Comparison of ENCODE assay signal across 28 mouse cellular contexts in the genomic region with DNA sequence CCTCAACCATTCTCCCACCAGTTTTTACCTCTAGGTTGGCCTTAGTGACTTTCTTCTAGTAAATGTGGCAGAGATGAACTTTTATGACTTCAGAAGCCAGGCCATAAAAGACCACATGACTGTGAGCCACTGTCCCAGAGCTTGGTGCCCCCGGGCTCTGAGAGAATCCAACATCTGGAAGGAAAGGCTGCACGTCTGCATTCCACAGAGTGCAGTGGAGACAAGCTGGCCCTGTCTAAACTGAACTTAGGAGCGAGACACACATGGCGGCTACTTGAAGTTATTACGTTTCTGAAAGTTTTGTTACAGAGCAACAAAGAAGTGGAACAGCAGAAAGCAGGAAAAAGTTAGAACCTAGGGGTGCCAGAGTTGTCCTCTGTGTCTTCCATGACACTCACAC. TPM values are rescaled to one million over a fixed set of nuclear protein-coding genes. Genes with fewer than 3 reads are reported as not detected.
DNase-seq lines count a peak whose midpoint lies in the region; ATAC-seq and TF ChIP-seq lines count a peak whose summit lies in the region.
"Had no signal": no experiment of that assay in that cellular context is flagged by ENCODE, and none has a peak within 500 bp of the region (broad histone marks: within the 10 kb centered on the region; RNA-seq: fewer than 3 reads in every experiment).

No protein-coding gene starts in this region.

- H3K9me3 ChIP-seq in ES-Bruce4 (replicated peaks; ENCODE audit: control insufficient read depth, insufficient read depth, low read length, poor library complexity, severe bottlenecking), result no peaks in the 10 kb centered on the region
- H3K9me3 ChIP-seq in embryonic facial prominence, embryonic 10.5 days, result no peaks in the 10 kb centered on the region
- H3K9me3 ChIP-seq in intestine, embryonic 15.5 days, result no peaks in the 10 kb centered on the region
- H3K9me3 ChIP-seq in limb, embryonic 12.5 days, result no peaks in the 10 kb centered on the region
- no peaks in the 10 kb centered on the region for H3K9me3 ChIP-seq in forebrain, postnatal 0 days (ENCODE audit: low read length)
- H3K9me3 ChIP-seq: embryonic facial prominence, embryonic 13.5 days; forebrain, embryonic 10.5 days; forebrain, embryonic 15.5 days; heart, embryonic 13.5 days; hindbrain, embryonic 10.5 days; lung, embryonic 15.5 days had no signal

- 0 out of 2 replicates have a peak overlapping the region, but pooled peaks have one; percentile 42 for H3K9ac ChIP-seq in ES-Bruce4 (ENCODE audit: low read depth, poor library complexity, severe bottlenecking)
- no peak overlapping the region for H3K9ac ChIP-seq in intestine, embryonic 15.5 days
- H3K9ac ChIP-seq in limb, embryonic 12.5 days (replicated peaks), result no peak overlapping the region
- no peak overlapping the region for H3K9ac ChIP-seq in forebrain, postnatal 0 days
- H3K9ac ChIP-seq: embryonic facial prominence, embryonic 13.5 days; forebrain, embryonic 15.5 days; heart, embryonic 13.5 days; lung, embryonic 15.5 days had no signal

- TF ChIP-seq EP300 in ES-Bruce4 (IDR thresholded peaks at IDR 0.05; ENCODE audit: insufficient read depth, low read depth, low read length), result no peak

- peaks cover 5% of the 10 kb centered on the region for H3K36me3 ChIP-seq in ES-Bruce4 (ENCODE audit: control insufficient read depth, insufficient read depth, low read length, poor library complexity, severe bottlenecking)
- H3K36me3 ChIP-seq in embryonic facial prominence, embryonic 10.5 days (replicated peaks), result no peaks in the 10 kb centered on the region
- no peaks in the 10 kb centered on the region for H3K36me3 ChIP-seq in intestine, embryonic 15.5 days
- no peaks in the 10 kb centered on the region for H3K36me3 ChIP-seq in limb, embryonic 12.5 days
- H3K36me3 ChIP-seq in forebrain, postnatal 0 days (ENCODE audit: insufficient read depth), result no peaks in the 10 kb centered on the region
- H3K36me3 ChIP-seq: embryonic facial prominence, embryonic 13.5 days; forebrain, embryonic 10.5 days; forebrain, embryonic 15.5 days; heart, embryonic 13.5 days; hindbrain, embryonic 10.5 days; lung, embryonic 15.5 days had no signal

- no peak for TF ChIP-seq POLR2A in ES-Bruce4 (IDR thresholded peaks at IDR 0.05; ENCODE audit: insufficient read depth, low read length)

- WGBS in embryonic facial prominence, embryonic 10.5 days, result 55% methylated on average over 5 of the region's 5 CpGs
- WGBS in intestine, embryonic 15.5 days, result 44% methylated on average over 5 of the region's 5 CpGs
- 9% methylated on average over 5 of the region's 5 CpGs for WGBS in limb, embryonic 12.5 days
- 83% methylated on average over 5 of the region's 5 CpGs for WGBS in forebrain, postnatal 0 days

- H3K27me3 ChIP-seq in ES-Bruce4 (ENCODE audit: control insufficient read depth, insufficient read depth, low read length, poor library complexity, severe bottlenecking), result no peaks in the 10 kb centered on the region
- no peaks in the 10 kb centered on the region for H3K27me3 ChIP-seq in embryonic facial prominence, embryonic 10.5 days (replicated peaks; ENCODE audit: low read depth, poor library complexity, severe bottlenecking)
- H3K27me3 ChIP-seq in intestine, embryonic 15.5 days (replicated peaks), result no peaks in the 10 kb centered on the region
- no peaks in the 10 kb centered on the region for H3K27me3 ChIP-seq in limb, embryonic 12.5 days
- H3K27me3 ChIP-seq in forebrain, postnatal 0 days (ENCODE audit: insufficient read depth, low read length), result no peaks in the 10 kb centered on the region
- H3K27me3 ChIP-seq: embryonic facial prominence, embryonic 13.5 days; forebrain, embryonic 15.5 days; heart, embryonic 13.5 days; lung, embryonic 15.5 days had no signal

- no peak for DNase-seq in embryonic facial prominence, embryonic 10.5 days (ENCODE audit: low spot score)
- DNase-seq in kidney, postnatal 14 days, result no peak
- no peak for DNase-seq in forebrain, postnatal 0 days
- no peak for DNase-seq in urinary bladder, postnatal 4 days (ENCODE audit: low spot score in 2 of 2)
- DNase-seq: adrenal gland, postnatal 10 days; cerebellum, adult 11 months; cerebellum, adult 9-10 months; gastrocnemius, postnatal 10 days; heart, postnatal 10 days; kidney, adult 18-20 months; kidney, postnatal 4 days; left cerebral cortex, postnatal 4 days; right cerebral cortex, adult 18-20 months; spleen, adult 18-20 months; thymus, postnatal 14 days had no signal

- no peak overlapping the region for H3K4me3 ChIP-seq in ES-Bruce4 (ENCODE audit: low read depth, low read length)
- no peak overlapping the region for H3K4me3 ChIP-seq in embryonic facial prominence, embryonic 10.5 days
- H3K4me3 ChIP-seq in intestine, embryonic 15.5 days (replicated peaks), result no peak overlapping the region
- H3K4me3 ChIP-seq in limb, embryonic 12.5 days (replicated peaks), result no peak overlapping the region
- H3K4me3 ChIP-seq in forebrain, postnatal 0 days (ENCODE audit: low read depth, low read length), result no peak overlapping the region
- H3K4me3 ChIP-seq: embryonic facial prominence, embryonic 13.5 days; forebrain, embryonic 10.5 days; forebrain, embryonic 15.5 days; heart, embryonic 13.5 days; hindbrain, embryonic 10.5 days; lung, embryonic 15.5 days had no signal

- TF ChIP-seq CTCF in ES-Bruce4 (IDR thresholded peaks at IDR 0.05; ENCODE audit: low read depth, low read length), result no peak
- no peak for TF ChIP-seq CTCF in forebrain, postnatal 0 days (IDR thresholded peaks at IDR 0.05; ENCODE audit: low read depth)

- no peak for ATAC-seq in intestine, embryonic 15.5 days
- ATAC-seq in limb, embryonic 12.5 days (ENCODE audit: insufficient number of reproducible peaks, insufficient read depth, low FRiP score, low TSS enrichment, low read depth), result no peak
- no peak for ATAC-seq in forebrain, postnatal 0 days
- ATAC-seq: forebrain, embryonic 15.5 days; hindbrain, embryonic 16.5 days; midbrain, embryonic 16.5 days had no signal

- peaks cover 6% of the 10 kb centered on the region for H3K4me1 ChIP-seq in ES-Bruce4 (ENCODE audit: control insufficient read depth, insufficient read depth, low read length)
- peaks cover 36% of the 10 kb centered on the region for H3K4me1 ChIP-seq in embryonic facial prominence, embryonic 10.5 days
- H3K4me1 ChIP-seq in intestine, embryonic 15.5 days (replicated peaks), result peaks cover 18% of the 10 kb centered on the region
- peaks cover 46% of the 10 kb centered on the region for H3K4me1 ChIP-seq in limb, embryonic 12.5 days (replicated peaks)
- H3K4me1 ChIP-seq in forebrain, postnatal 0 days (ENCODE audit: insufficient read depth), result peaks cover 4% of the 10 kb centered on the region; the same call in 1 of the 2 replicates

- no peak overlapping the region for H3K4me2 ChIP-seq in intestine, embryonic 15.5 days (replicated peaks)
- no peak overlapping the region for H3K4me2 ChIP-seq in limb, embryonic 12.5 days
- H3K4me2 ChIP-seq in forebrain, postnatal 0 days (ENCODE audit: low read depth), result no peak overlapping the region
- H3K4me2 ChIP-seq: embryonic facial prominence, embryonic 13.5 days; forebrain, embryonic 15.5 days; heart, embryonic 13.5 days; liver, embryonic 11.5 days; lung, embryonic 15.5 days; midbrain, embryonic 11.5 days had no signal

- H3K27ac ChIP-seq in ES-Bruce4 (ENCODE audit: insufficient read depth, low read length), result 0 out of 2 replicates have a peak overlapping the region, but pooled peaks have one; percentile 29
- H3K27ac ChIP-seq in embryonic facial prominence, embryonic 10.5 days (replicated peaks), result 0 out of 2 replicates have a peak overlapping the region, but pooled peaks have one; percentile 1
- H3K27ac ChIP-seq in intestine, embryonic 15.5 days, result peak overlapping the region; percentile 75
- H3K27ac ChIP-seq in limb, embryonic 12.5 days, result peak overlapping the region; percentile 67; the same call in 1 of the 2 replicates
- H3K27ac ChIP-seq in forebrain, postnatal 0 days (ENCODE audit: low read depth, low read length), result no peak overlapping the region
- H3K27ac ChIP-seq: embryonic facial prominence, embryonic 13.5 days; forebrain, embryonic 10.5 days; forebrain, embryonic 15.5 days; heart, embryonic 13.5 days; hindbrain, embryonic 10.5 days; lung, embryonic 15.5 days had no signal

RNA-seq across cellular contexts. Expression of gene Tmsb10, which starts 2.1 kb away (rescaled TPM):
- polyA plus RNA-seq in ES-Bruce4 (2011; ENCODE audit: insufficient read depth, insufficient read length, low read depth, missing spikeins), result 1,250 and 1,380 TPM in 2 replicates
- polyA plus RNA-seq in embryonic facial prominence, embryonic 10.5 days (2016; fragmentation: Nextera tagmentation; extraction: Ambion mirVana), result 3,167 and 3,450 TPM in 2 replicates
- polyA plus RNA-seq in intestine, embryonic 15.5 days (2015; fragmentation: Nextera tagmentation; extraction: Ambion mirVana), result 1,739 and 2,151 TPM in 2 replicates
- polyA plus RNA-seq in limb, embryonic 12.5 days (2016; fragmentation: Nextera tagmentation; extraction: Ambion mirVana), result 3,675 and 3,954 TPM in 2 replicates
- total RNA-seq in forebrain, postnatal 0 days (2014; rRNA removed), result 862 and 4,132 TPM in 2 replicates
- 5,770 and 6,801 TPM in 2 replicates for polyA plus RNA-seq in forebrain, postnatal 0 days (2015; fragmentation: Nextera tagmentation; extraction: Ambion mirVana)
